Mouse (Mus musculus) R1 (cell line): ENCODE measurements at regions not wholly inside any gene's neighbourhood (a gene's known extent, or its start where the extent isn't known, plus 50 kb on each side); places are given as distances from the start of the nearest gene placed in this dataset.

Experiments
- DNase-seq: peaks from one replicate; pipeline ENCODE4 v3.0.0-alpha.2; 2018; ENCODE audit warnings: low read depth, low spot score

GRCm38 (mm10) chr3:47348451-47348850 lies 900.4 kb upstream of the Pabpc4l start:
- DNase-seq: no peak

- DNase-seq: no peak
These were observed 868.5 kb upstream of the Pabpc4l start for GRCm38 (mm10) chr3:47316356-47317028.

GRCm38 (mm10) chr3:47281783-47282182 lies 833.8 kb upstream of the Pabpc4l start:
- DNase-seq: no peak

- no peak for DNase-seq
These were observed 832.3 kb upstream of the Pabpc4l start for GRCm38 (mm10) chr3:47280270-47280669.

GRCm38 (mm10) chr3:47241030-47241429 lies 793.0 kb upstream of the Pabpc4l start:
- DNase-seq: no peak

- peak; percentile 28 for DNase-seq
These were observed 782.2 kb upstream of the Pabpc4l start for GRCm38 (mm10) chr3:47230234-47230633.

- no peak for DNase-seq
These were observed 770.6 kb upstream of the Pabpc4l start for GRCm38 (mm10) chr3:47218587-47218986.

- DNase-seq: no peak
These were observed 765.1 kb upstream of the Pabpc4l start for GRCm38 (mm10) chr3:47213141-47213540.

- no peak for DNase-seq
These were observed 749.6 kb upstream of the Pabpc4l start for GRCm38 (mm10) chr3:47197584-47197983.

- no peak for DNase-seq
These were observed 736.2 kb upstream of the Pabpc4l start for GRCm38 (mm10) chr3:47184226-47184625.

- no peak for DNase-seq
These were observed 734.7 kb upstream of the Pabpc4l start for GRCm38 (mm10) chr3:47182762-47183161.

GRCm38 (mm10) chr3:47180377-47180776 lies 732.4 kb upstream of the Pabpc4l start:
- no peak for DNase-seq
